Mouse (Mus musculus) heart, postnatal 36 days (tissue): ENCODE measurements around the gene Atp6v0e. TPM values are rescaled to one million over a fixed set of nuclear protein-coding genes. Genes with fewer than 3 reads are reported as not detected.
A peak's percentile ranks its signal among the peaks of the same experiment; 100 is the strongest.

Source experiments
- DNase-seq, 2 experiments: peaks; one replicate each; pipeline ENCODE4 v3.0.0; 2021 to 2022
- intact Hi-C: fragments of 180-260 bp; cut with DNase I; formaldehyde crosslinking; loops from one replicate; pipeline ENCODE4 v1.15.1; 2025
- total RNA-seq, 2 experiments: library from RNA; stranded (reverse); gene quantifications; 2 replicates each; pipeline ENCODE4 v1.2.3; 2021

Atp6v0e gene
- total RNA-seq, 2 experiments from 2014 or later = 58.6 to 68.7 TPM

- DNase-seq = peak in 1 of 2 experiments; percentile 79
- intact Hi-C loops = loop anchor here (2.0 to 5.0 kb wide), 2 partner anchors 42 to 106 kb away; partner anchors contain the start of gene Bnip1
Measured at GRCm38 (mm10) chr17:26676616-26677376, 13.8 kb downstream of the Atp6v0e start.

GRCm38 (mm10) chr17:26677711-26678637 is 14.9 kb downstream of the Atp6v0e start:
- intact Hi-C loops = loop anchor here (2.0 to 5.0 kb wide), 2 partner anchors 41 to 104 kb away; partner anchors contain the start of gene Bnip1
- no peak for DNase-seq

DNA sequence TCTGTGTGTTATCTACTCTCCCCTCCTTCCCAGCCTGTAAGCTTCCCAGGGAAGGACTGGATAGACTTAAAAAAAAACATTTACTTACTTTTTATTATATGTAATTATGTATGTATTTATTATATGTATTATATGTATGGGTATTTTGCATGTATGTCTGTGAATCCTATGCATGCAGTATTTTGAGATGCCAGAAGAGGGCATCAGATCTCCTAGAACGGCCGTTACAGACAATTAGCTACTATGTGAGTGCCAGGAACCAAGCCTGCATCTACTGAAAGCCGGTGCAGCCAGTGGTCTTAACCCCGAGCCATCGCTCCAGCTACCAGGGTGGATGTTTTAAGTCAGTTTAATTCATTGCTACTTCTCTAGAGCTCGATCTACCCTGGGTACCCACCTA is 18.2 kb downstream of the Atp6v0e start:
- DNase-seq = no peak
- intact Hi-C loops = no loop called here

DNA sequence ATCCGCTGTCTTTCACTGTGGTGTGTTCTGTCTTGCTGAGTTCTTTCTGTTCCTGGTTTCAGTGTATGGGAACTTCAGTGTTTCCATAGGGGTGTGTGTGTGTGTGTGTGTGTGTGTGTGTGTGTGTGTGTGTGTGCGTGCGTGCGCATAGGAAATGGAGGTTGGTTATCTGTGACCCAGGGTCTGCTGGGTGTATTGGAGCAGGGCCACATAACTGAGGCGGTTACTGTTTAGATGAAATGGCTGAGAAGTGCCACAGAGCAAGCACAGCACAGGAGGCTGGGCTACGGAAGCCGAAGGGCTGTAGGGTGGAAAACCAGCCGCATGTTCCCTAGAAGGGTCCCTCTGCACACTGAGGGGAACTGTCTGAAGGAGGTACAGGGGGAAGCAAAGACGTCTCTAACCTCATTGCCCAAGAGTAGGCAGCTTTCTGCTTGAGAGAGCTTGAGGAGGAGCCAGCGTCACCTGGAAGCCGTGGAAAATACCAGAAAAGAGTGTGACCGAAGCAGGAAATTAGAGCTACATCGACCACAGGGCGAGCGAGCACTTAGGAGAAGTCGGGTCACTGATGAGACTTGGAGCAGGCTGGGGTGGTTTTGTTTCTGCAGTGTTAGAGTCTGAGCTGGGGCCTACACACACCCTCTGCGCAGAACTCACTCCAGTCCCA is 23.4 kb downstream of the Atp6v0e start:
- no peak for DNase-seq
- intact Hi-C loops = no loop called here

DNA sequence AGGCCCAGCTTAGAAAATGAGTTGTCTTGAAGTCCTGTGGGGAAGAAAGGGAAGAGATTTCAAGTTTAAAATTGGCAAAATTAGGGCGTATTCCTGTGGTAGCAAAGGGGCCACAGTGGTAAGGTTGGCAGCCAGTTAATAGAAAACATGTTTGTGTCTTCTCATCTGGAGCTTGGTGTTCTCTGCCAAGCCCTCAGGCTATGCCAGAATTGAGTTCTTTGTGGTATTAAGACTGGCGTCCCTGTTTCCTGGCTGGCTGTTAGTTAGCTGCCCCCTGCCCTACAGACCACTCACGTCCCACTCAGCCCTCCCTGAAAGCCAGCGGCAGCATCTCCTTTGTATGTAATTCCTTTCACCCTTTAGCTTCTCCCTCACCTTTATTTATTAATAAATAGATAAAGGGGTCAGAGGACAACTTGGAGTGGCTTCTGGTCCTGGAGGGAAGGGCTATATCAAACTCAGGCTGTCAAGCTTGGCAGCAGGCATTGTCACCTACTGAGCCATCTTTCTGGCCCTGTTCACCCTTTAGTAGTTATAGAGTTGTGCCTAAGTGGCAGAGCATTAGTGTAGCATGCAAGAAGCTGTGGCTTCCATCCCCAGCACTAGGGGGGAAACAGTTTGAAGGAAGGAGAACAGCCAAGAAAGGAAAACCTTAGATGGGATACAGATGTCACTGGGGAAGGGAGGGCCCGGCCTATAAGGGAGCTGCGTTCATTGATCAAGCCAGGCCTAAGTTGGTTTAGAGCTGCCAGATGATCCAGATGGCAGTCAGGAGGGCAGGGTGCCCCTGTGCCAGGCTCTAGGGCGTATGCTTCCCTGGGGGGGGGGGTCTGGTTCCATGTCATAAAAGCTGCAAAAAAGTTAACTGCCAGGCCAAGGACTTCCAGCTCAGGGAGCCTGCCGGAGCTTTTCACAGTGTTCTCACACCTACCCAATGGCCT is 26.0 kb downstream of the Atp6v0e start:
- intact Hi-C loops = no loop called here
- DNase-seq = no peak

DNA sequence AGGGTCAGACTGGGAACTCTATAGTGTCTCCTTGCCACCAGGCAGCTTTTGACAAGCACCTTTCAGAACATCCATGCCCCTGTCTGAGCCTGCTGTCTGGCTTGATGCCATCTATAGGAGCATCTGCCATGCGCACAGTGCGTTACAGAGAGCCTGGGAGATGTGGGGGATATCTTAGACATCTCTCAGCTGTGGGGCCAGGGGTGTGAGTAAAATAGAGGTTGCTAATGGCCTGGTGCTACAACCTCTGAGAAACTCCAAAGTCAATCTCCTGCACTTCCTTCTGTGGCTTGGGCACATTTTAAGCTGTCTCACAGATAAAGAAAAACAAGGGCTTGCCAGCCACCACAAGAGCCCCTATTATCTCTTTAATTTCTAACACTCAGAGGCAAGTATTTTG is 26.8 kb downstream of the Atp6v0e start:
- intact Hi-C loops = no loop called here
- no peak for DNase-seq

DNA sequence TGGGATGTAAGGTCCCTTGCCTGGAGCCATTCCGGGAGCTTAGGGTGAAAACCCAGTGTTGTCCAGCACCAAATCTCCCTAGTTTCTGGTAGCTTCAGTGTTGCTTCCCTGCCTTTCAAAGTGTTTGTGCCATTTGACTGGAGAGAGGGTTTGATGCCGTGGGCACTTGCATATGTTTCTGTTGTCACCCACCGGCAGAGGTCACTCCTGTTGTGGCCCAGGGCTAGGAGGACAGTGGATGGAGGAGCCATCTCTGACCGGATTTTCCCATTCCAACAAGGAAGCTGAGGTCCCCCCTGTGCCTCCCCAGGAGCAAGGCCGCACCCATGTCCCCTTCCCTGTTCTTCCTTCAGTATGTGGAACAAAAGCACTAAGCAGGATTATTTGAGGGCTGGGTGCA is 27.2 kb downstream of the Atp6v0e start:
- intact Hi-C loops = no loop called here
- no peak for DNase-seq

DNA sequence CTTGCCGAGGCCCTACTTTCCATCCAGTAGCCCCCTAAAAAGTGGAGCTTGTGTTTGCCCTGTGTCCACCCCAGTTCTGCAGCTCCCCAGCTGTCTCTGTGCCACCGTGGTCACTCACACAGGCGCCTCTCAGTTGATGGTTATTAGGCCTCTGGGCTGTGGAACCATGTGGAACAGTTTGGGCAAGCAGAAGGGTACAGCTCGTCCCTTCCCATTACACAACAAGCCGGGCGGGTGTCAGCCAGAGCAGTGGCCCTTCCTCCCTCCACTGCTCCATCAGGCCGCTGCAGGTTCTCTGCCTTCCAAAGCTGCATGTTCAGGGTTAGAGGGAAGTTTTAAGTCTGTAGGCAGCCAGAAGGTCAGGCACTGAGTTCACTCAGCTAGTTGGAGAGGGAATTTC is 28.1 kb downstream of the Atp6v0e start:
- peak in 1 of 2 experiments; percentile 47 for DNase-seq
- intact Hi-C loops = no loop called here

- intact Hi-C loops = no loop called here
- no peak for DNase-seq
Measured at GRCm38 (mm10) chr17:26693424-26693823, 30.4 kb downstream of the Atp6v0e start.

DNA sequence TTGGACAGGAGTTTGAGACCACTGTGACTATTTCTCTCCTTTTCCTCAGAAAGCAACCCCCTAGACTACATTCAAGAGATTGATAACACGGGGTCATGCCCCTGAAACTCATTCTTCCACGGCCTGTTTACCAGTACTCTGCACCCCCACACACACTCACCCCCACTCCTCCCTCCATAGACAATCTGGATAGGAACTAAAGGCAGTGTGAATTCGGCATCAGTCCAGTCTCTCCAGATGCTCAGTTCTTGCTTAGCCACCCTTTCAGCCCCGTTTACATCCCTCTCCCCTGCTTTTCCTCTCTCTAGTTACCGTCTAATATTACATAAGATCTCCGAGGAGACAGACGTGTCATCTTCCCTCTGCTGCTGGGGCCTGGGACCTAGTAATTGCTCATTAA is 31.1 kb downstream of the Atp6v0e start:
- intact Hi-C loops = no loop called here
- no peak for DNase-seq

GRCm38 (mm10) chr17:26695193-26695592 is 32.2 kb downstream of the Atp6v0e start:
- intact Hi-C loops = no loop called here
- no peak for DNase-seq

- intact Hi-C loops = no loop called here
- no peak for DNase-seq
Measured at GRCm38 (mm10) chr17:26698846-26699245, 35.8 kb downstream of the Atp6v0e start.

DNA sequence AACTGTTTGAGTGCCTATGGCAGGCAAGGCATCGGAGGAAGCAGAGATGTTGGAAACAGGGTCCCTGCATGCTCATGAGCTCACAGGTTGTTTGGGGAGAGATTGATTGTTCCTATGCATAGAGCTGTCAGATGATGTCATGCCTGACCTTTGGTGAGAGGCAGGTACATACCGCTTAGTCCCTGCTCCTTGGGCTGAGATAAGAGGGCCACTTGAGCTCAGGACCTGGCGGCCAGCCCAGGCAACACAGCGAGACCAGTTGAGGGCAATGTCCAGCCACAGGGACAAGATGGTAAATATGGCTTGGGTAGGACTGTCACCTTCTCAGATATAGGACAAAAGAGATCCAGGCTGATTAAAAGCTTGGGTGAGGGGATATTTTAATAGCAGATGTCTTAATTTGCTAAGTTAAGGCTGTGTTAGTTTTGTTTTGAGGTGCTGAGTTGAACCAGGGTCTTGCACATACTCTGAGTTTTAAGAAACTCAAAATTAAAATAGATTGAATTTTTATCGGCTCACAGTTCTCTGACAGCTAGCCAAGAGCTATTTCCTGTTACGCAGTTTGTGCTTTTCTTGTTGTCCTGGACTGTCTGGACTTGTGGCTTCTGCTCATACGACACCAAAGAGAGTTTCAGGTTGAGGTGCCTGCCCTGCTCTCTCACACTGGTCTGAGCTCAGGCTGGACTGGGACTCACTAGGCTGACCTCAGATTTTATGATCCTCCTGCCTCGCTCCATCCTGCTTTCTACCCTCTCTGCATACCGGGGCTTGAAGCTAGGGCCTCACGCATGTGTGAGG is 37.0 kb downstream of the Atp6v0e start:
- DNase-seq = peak; percentile 48 to 57
- intact Hi-C loops = no loop called here

DNA sequence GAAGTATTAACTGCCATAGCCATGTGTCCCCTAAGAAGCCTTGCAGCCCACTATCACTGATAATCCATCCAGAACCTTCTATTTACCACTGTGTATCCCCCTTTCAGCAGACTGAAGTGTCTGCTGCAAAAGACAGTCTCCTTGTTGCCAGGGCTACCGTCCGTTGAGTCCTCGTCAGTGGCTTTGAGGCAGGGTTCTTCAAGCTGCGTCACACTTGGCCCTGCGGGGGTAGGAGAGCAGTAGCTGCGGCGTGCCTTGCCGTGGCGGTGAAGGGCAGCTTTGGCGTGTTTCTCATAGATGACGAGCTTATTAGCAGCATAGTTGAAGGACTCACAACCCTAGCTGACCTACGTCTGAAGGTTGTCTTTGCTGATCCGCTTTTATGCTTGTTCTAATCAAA is 38.5 kb downstream of the Atp6v0e start:
- DNase-seq = no peak
- intact Hi-C loops = no loop called here

- intact Hi-C loops = no loop called here
- no peak for DNase-seq
Measured at GRCm38 (mm10) chr17:26702621-26703020, 39.6 kb downstream of the Atp6v0e start.

DNA sequence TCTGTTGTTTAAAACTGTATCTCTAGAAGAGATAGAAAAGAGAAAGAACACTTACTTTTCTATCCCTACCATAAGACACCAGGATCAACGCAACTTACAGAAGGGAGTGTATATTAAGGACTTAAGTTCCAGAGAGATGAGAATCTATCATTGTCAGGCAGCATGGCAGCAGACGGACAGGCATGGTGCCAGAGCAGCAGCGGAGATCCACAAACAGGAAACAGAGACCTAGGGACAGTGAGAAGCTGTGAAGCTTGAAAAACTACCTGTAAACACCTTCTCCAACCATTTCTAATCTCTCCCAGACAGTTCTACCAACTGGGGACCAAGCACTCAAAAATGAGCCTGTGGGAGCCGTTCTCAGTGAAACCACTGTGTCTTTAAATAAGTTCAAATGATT is 40.6 kb downstream of the Atp6v0e start:
- intact Hi-C loops = no loop called here
- DNase-seq = no peak

DNA sequence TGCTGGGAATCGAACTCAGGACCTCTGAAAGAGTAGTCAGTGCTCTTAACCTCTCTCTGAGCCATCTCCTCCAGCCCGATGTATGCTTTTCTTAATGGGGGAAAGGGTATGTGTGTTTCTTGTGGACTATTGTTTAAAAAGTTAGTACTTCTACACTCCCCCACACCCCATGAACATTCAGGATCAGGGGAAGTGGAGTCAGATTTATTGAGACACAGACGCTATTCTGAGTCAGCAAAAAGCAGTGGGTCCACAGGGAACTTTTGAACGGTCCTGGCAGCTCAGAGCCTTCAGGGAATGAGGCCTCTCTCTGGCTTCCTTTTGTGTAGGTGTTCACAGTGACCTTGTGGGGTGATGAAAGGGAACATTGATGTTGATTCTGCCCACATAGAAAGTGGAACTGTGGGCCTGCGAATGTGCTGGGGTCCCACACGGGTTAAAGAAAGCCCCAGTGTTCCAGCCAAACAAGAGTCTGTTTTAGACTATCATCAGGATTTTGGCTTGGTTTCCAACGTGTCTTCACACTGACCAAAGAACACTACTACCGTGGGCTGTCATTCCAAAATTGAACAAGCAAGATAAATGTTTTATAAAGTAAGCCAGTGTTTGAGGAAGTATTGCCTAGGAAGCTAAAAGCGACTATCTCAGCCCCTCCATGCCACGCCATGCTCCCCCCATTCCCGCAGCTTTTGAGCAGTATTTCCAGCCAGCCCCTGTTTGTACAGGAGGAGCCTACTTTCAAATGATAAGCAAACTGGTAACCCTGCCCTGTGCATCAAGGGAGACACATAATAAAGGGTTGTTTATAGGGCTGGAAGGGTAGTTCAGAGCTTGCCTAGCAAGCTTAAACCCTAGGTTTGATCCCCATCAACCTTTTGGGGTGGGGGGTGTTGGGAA is 42.7 kb downstream of the Atp6v0e start:
- no peak for DNase-seq
- intact Hi-C loops = no loop called here

GRCm38 (mm10) chr17:26707066-26707465 is 44.0 kb downstream of the Atp6v0e start:
- DNase-seq = no peak
- intact Hi-C loops = no loop called here
